Mouse (Mus musculus) ES-E14 (cell line): ENCODE results near the gene Cacybp.

Experiments used
- HCFC1 ChIP-seq: IDR thresholded peaks from 2 replicates; pipeline ENCODE4 v1.6.1; 2012; ENCODE audit warnings: low read length, inconsistent platforms, borderline replicate concordance; ENCODE audit not compliant: insufficient read depth
- MAFK ChIP-seq: IDR thresholded peaks from 2 replicates; pipeline ENCODE4 v1.6.1; 2014; ENCODE audit warnings: mild to moderate bottlenecking, low read depth, low read length, inconsistent platforms; ENCODE audit not compliant: insufficient read depth
- ZC3H11A ChIP-seq: IDR thresholded peaks from 2 replicates; pipeline ENCODE4 v1.6.1; 2012; ENCODE audit warnings: low read depth, mild to moderate bottlenecking, inconsistent platforms, low read length, borderline replicate concordance
- ZNF384 ChIP-seq: IDR thresholded peaks from 2 replicates; pipeline ENCODE4 v1.6.1; 2012; ENCODE audit warnings: low read depth, low read length, inconsistent platforms

GRCm38 (mm10) chr1:160253108-160253507 lies 40.4 kb upstream of the Cacybp start:
- no peak for TF ChIP-seq MAFK
- TF ChIP-seq HCFC1 = no peak
- peak; percentile 25; the same call in 1 of the 2 replicates for TF ChIP-seq ZC3H11A
- TF ChIP-seq ZNF384 = no peak
